Comparison of ENCODE assay signal across 9 mouse cellular contexts in the genomic region with DNA sequence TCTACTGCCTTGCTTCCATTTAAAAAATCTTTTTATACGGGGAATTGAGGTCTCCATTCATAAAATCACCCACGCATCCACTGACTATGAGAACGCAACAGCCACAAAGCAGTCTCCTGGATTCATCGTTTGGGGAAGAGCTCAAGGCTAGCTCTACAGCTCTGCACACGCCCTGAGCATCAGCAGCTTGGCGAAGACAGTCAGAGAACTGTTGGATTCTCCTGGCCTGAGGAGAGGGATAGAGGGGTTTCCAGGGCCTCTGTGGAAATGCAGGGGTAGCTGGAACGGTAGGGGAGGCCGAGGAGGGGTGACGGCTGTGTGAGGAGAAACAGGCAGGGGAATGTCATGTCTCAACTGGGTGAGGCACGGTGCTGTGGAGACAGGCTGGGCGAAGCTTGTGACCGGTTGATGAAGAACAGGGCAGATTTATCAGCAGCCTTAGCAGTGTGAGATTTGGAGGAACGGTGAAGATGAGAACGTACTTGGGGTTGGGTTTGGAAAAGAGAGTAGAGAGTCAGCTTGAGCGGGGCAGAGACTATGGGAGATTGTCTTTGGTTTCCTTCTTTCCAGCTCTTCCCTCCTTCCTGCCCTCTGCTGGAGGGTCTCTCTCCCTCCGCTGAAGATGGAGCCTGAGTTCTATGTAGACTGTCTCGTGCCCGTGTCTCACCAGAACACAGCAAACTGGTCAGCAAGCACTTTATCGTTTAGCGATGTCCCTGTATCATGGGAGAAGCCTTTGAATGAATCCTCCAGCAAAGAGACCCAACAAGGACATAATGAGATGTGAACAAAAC.
A peak's percentile ranks its signal among the peaks of the same experiment; 100 is the strongest.
DNase-seq lines count a peak whose midpoint lies in the region; ATAC-seq and TF ChIP-seq lines count a peak whose summit lies in the region.
"Had no signal": no experiment of that assay in that cellular context is flagged by ENCODE, and none has a peak within 500 bp of the region (broad histone marks: within the 10 kb centered on the region; RNA-seq: fewer than 3 reads in every experiment).

No protein-coding gene starts in this region.

- H3K9me3 ChIP-seq in heart, embryonic 10.5 days: no peaks in the 10 kb centered on the region
- no peaks in the 10 kb centered on the region for H3K9me3 ChIP-seq in lung, embryonic 14.5 days (ENCODE audit: low read depth, low read length)
- H3K9me3 ChIP-seq in embryonic facial prominence, embryonic 13.5 days: no peaks in the 10 kb centered on the region
- H3K9me3 ChIP-seq in limb, embryonic 15.5 days: no peaks in the 10 kb centered on the region

- WGBS in heart, embryonic 10.5 days: 33% methylated on average over 20 of the region's 20 CpGs
- WGBS in lung, embryonic 14.5 days: 55% methylated on average over 20 of the region's 20 CpGs
- 63% methylated on average over 20 of the region's 20 CpGs for WGBS in embryonic facial prominence, embryonic 13.5 days
- 48% methylated on average over 20 of the region's 20 CpGs for WGBS in limb, embryonic 15.5 days

- peak; percentile 40; the same call in 1 of the 2 replicates for TF ChIP-seq CTCF in lung, embryonic 14.5 days (IDR thresholded peaks at IDR 0.05; ENCODE audit: low read depth)

- peaks cover 26% of the 10 kb centered on the region for H3K4me1 ChIP-seq in heart, embryonic 10.5 days
- H3K4me1 ChIP-seq in lung, embryonic 14.5 days (ENCODE audit: insufficient read depth): peaks cover 16% of the 10 kb centered on the region; the same call in 1 of the 2 replicates
- peaks cover 21% of the 10 kb centered on the region for H3K4me1 ChIP-seq in embryonic facial prominence, embryonic 13.5 days
- peaks cover 18% of the 10 kb centered on the region for H3K4me1 ChIP-seq in limb, embryonic 15.5 days

- no peak for DNase-seq in heart, embryonic 10.5 days (ENCODE audit: low spot score)
- no peak for DNase-seq in heart, postnatal 25 days (ENCODE audit: low spot score)
- DNase-seq in lung, embryonic 14.5 days: no peak
- no peak for DNase-seq in lung, postnatal 4 days
- DNase-seq in gastrocnemius, postnatal 25 days: no peak
- DNase-seq in natural killer cell, adult 2 months (ENCODE audit: low spot score in 2 of 2): no peak

- no peak overlapping the region for H3K9ac ChIP-seq in lung, embryonic 14.5 days
- 0 out of 2 replicates have a peak overlapping the region, but pooled peaks have one; percentile 41 for H3K9ac ChIP-seq in embryonic facial prominence, embryonic 13.5 days
- no peak overlapping the region for H3K9ac ChIP-seq in limb, embryonic 15.5 days

- no peak overlapping the region for H3K4me2 ChIP-seq in lung, embryonic 14.5 days
- H3K4me2 ChIP-seq in embryonic facial prominence, embryonic 13.5 days: no peak overlapping the region
- H3K4me2 ChIP-seq in limb, embryonic 15.5 days: no peak overlapping the region

- peak overlapping the region; percentile 32 for H3K4me3 ChIP-seq in heart, embryonic 10.5 days
- H3K4me3 ChIP-seq in lung, embryonic 14.5 days (ENCODE audit: low read depth, low read length): no peak overlapping the region
- no peak overlapping the region for H3K4me3 ChIP-seq in embryonic facial prominence, embryonic 13.5 days
- no peak overlapping the region for H3K4me3 ChIP-seq in limb, embryonic 15.5 days
- H3K4me3 ChIP-seq: erythroblast, embryonic 14.5 days had no signal

- intact Hi-C loops in heart, postnatal 25 days (cut with DNase I): loop anchor here (1.0 to 5.0 kb wide), 4 partner anchors 61 to 514 kb away; a partner anchor contains a TSS

- ATAC-seq in lung, embryonic 14.5 days (ENCODE audit: insufficient read depth): no peak
- no peak for ATAC-seq in embryonic facial prominence, embryonic 13.5 days (ENCODE audit: insufficient number of reproducible peaks, insufficient read depth, low FRiP score, low TSS enrichment, low read depth)
- no peak for ATAC-seq in limb, embryonic 15.5 days (ENCODE audit: insufficient number of reproducible peaks, low FRiP score, low TSS enrichment, low read depth)

- peak overlapping the region; percentile 67 for H3K27ac ChIP-seq in heart, embryonic 10.5 days
- H3K27ac ChIP-seq in lung, embryonic 14.5 days (ENCODE audit: low read depth): no peak overlapping the region; the same call in 1 of the 2 replicates
- H3K27ac ChIP-seq in embryonic facial prominence, embryonic 13.5 days: 0 out of 2 replicates have a peak overlapping the region, but pooled peaks have one; percentile 23
- H3K27ac ChIP-seq in limb, embryonic 15.5 days: peak overlapping the region; percentile 65; the same call in 1 of the 2 replicates

- H3K36me3 ChIP-seq in heart, embryonic 10.5 days: no peaks in the 10 kb centered on the region
- H3K36me3 ChIP-seq in lung, embryonic 14.5 days (ENCODE audit: insufficient read depth): no peaks in the 10 kb centered on the region
- no peaks in the 10 kb centered on the region for H3K36me3 ChIP-seq in embryonic facial prominence, embryonic 13.5 days
- H3K36me3 ChIP-seq in limb, embryonic 15.5 days: 0 out of 2 replicates have a peak, but pooled peaks cover 3% of the 10 kb centered on the region

- H3K27me3 ChIP-seq in heart, embryonic 10.5 days (ENCODE audit: insufficient read depth, poor library complexity, severe bottlenecking): no peaks in the 10 kb centered on the region
- H3K27me3 ChIP-seq in lung, embryonic 14.5 days (ENCODE audit: insufficient read depth, low read length): no peaks in the 10 kb centered on the region
- no peaks in the 10 kb centered on the region for H3K27me3 ChIP-seq in embryonic facial prominence, embryonic 13.5 days
- H3K27me3 ChIP-seq in limb, embryonic 15.5 days: no peaks in the 10 kb centered on the region
